Mouse (Mus musculus) telencephalon, adult 2 months (tissue): ENCODE data around the gene Ube2cbp.
A peak's percentile ranks its signal among the peaks of the same experiment; 100 is the strongest.

ENCODE experiments used
- DNase-seq: peaks from one replicate; pipeline ENCODE4 v3.0.0-alpha.2; 2011; ENCODE audit warnings: low read depth, low spot score

Gene Ube2cbp

GRCm38 (mm10) chr9:86435510-86435909 lies 29.2 kb downstream of the Ube2cbp start:
- DNase-seq: peak; percentile 23

DNA sequence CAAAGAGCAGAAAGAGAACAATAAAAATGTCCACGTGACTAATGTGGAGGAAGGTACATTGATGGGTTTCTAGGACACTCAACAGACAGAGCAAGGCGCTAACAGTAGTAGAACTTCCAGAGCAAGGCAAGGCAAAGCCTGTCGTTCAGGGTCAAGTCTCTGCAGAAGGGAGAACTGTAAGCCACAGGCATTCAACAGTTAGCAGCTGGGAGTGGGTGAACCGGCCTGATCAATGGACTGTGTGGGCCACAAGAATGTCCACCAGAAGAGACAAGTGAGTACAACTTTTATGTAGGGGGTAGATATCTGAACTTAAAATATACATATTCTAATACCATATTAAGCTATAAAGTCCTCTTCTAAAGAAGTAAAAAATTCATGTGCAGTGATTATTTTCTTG lies 41.4 kb downstream of the Ube2cbp start:
- no peak for DNase-seq

- DNase-seq: peak; percentile 72
Measured at GRCm38 (mm10) chr9:86419366-86419765, 45.4 kb downstream of the Ube2cbp start.

DNA sequence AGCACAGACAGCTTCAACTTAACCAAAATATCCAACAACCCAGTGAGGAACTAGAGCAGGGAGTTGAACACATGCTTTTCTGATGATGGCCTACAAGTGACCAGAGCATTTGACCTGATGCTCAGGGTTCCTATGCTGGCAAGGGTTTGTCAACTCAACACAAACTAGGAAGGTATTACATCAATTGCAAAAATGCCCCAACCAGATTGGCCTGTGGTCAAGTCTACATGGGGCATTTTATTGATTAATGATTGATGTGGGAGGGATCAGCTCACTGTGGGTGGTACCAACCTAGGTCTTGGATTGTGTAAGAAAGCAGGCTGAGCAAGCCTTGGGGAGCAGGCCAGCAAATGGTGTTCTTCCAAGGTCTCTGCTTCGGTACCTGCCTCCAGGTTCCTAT lies 46.8 kb downstream of the Ube2cbp start:
- no peak for DNase-seq

DNA sequence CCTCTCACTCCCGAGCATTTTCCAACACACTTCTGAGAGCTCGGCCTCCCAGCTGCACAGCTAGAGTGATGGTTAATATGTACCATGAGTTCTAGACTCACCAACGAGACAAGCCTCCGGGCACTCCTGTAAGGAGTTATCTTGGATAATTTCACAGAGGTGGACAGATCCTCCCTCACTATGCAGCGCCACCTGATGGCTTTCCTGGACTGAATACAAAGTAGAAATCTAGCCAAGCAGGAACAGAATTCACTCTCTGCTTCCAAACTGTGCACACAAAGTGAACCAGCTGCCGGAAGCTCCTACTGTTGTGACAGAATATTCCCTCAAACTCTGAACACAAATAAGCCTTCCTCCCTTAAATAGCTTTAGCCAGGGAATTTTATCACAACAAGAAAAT lies 69.0 kb downstream of the Ube2cbp start:
- no peak for DNase-seq

- DNase-seq: no peak
Measured at GRCm38 (mm10) chr9:86395012-86395411, 69.7 kb downstream of the Ube2cbp start.

- no peak for DNase-seq
Measured at GRCm38 (mm10) chr9:86393586-86394272, 71.0 kb downstream of the Ube2cbp start.

DNA sequence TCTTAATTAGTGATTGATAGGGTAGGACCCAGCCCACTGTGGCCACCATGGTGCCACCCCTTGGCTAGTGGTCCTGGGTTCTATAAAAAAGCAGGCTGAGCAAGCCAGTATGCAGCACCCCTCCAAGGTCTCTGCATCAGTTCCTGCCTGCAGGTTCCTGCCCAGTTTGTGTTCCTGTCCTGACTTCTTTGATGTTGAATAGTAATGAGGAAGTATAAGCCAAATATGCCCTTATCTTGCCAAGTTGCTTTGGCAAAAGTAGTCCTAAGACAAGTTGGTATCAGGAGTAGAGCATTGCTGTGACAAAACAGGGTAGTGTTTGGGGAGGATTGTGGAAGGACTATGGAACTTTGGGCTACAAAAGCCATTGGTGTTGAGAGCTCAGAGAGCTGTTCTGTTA lies 73.3 kb downstream of the Ube2cbp start:
- no peak for DNase-seq

DNA sequence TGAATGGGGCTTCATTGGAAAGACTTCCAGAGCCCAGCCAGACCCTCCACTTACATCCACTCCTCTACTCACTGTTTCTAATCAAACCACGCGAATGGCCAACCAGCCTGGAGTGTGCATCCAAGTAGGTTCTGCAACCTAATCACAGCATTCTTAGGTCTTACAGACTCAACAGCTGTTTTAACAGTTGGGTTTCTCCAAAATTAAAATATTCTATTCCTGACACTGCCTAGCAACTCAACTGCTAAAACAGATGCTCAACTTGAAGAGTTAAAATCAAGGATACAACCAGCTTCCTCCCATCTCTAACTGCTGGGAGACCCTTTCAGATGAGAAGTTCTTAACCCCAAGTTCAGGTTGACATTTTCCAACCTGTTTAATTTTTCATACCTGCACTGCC lies 74.0 kb downstream of the Ube2cbp start:
- DNase-seq: peak; percentile 26

DNA sequence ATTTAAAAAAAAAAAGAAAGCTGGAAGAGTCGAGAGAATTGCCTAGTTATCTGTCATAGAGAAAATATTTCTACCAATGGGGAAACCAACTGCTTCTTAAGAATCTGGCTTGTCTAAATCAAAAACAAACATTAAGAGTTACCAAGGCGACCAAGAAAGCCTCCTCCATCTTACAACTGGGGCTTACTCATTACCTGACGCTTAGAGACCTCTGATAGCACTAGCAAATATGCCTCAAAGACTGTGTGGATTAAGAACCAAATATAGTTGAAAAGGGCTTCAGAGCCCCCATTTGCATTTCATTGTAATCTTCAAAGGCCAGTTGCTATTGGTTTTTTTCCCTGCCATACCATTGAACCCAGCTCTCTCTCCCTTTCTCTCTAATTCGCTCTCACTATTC lies 76.2 kb downstream of the Ube2cbp start:
- no peak for DNase-seq

- no peak for DNase-seq
Measured at GRCm38 (mm10) chr9:86376923-86377322, 87.8 kb downstream of the Ube2cbp start.

DNA sequence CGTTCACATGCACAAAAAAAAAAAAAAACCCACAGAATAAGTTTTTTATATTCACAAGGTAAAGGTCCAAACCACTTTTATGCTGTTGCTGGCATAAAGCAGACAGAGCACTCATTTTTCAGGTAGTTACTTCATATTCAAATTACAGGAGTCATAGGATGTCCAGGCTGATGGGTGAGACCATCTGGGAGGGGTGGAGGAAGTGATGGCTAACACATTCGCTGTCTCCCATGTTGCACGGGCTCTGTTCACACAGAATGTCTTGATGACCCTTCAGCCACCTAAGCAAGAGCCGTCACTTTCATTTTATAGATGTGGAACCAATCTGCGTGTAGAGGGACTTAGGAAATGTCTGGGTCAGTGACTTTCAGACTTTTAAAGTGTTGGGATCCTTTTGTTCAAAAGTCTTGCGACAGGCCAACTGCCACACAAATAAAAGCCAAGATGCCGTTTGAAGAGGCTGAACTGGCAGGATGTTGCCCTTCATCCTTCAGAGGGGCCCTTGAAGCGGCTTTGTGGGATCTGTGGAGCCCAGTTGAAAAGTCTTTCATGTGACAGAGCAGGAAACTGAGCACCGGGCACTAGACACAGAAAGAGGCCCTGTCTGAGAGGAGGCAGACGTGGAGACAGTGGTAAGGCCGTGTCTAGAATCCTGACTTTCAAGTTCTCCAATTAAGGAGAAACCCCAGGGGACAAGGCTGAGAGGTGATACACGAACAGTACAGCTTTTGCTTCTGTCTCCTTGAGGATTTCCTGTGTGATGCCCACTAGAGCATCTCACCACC lies 91.8 kb downstream of the Ube2cbp start:
- no peak for DNase-seq

DNA sequence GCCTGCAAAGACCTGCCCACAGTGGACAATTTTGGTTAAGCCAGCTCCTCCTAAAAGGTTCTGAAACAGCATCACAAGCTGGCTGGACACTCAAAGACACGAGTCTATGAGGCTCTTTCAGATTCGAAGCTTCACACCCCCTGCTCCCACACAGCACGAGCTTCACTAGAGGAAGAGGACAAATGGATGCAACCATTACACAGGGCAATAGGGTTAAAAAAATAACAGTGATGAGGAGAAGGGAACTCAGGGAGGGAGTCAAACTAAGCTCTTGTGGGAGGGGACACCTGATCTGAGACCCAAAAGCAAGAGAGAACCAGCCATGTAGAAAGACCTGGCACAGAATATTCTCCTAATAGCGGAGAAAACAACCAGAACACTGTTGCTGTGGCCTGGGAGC lies 95.5 kb downstream of the Ube2cbp start:
- DNase-seq: no peak

GRCm38 (mm10) chr9:86360536-86360935 lies 104.2 kb downstream of the Ube2cbp start:
- DNase-seq: peak; percentile 23

DNA sequence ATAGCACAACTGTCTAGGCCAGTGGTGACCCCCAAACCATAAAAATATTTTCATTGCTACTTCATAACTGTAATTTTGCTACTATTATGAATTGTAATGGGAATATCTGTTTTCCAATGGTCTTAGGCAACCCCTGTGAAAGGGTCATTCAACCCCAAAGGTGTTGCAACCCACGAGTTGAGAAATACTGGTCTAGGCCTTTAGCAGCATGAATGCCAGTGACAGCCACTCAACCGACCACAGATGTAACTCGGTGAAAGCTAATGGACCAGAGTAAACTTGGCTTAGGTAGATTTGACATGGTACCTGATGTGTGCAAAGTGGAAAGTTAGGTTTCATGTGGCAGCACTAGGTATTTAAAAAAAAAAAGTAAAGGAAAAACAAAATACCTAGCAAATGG lies 108.9 kb downstream of the Ube2cbp start:
- DNase-seq: no peak

GRCm38 (mm10) chr9:86351491-86351890 lies 113.3 kb downstream of the Ube2cbp start:
- no peak for DNase-seq

- no peak for DNase-seq
Measured at GRCm38 (mm10) chr9:86336792-86337191, 128.0 kb downstream of the Ube2cbp start.

DNA sequence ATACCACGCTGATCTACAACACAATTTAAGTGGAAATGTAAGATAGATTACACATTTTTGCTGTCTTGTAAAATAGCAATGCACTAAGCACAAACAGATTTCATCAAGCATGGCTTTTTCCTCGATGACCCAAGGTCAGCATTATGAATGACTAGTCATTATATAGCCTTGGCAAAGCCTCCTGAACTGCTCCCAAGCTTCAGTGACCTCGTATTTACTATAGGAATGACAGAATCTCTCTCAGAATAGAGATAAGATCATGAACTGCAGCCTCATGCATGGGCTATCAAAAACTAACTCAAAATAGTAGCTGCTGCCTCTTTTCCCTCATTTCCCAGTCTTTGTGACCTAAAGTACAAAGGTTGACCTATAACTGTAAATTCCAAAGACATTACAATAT lies 128.4 kb downstream of the Ube2cbp start:
- DNase-seq: no peak

DNA sequence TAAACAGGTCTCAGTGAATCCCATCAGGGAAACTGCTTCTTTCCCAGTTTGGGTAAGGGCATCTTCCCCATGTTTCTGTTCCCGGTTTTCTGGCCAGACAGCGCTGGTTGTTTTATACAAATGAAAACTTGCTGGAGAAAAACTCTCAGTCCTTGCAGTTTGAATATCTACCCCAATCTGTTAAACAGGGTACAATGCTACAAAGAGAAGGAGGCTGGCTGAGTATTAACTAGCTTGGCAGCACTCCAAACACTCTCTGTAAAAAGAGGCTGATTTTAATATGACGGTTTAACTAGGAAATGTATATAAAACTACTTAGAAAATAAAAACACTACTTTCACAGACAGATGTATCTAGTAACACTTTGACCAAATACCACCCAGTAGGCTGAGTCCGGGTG lies 129.2 kb downstream of the Ube2cbp start:
- DNase-seq: peak; percentile 11

DNA sequence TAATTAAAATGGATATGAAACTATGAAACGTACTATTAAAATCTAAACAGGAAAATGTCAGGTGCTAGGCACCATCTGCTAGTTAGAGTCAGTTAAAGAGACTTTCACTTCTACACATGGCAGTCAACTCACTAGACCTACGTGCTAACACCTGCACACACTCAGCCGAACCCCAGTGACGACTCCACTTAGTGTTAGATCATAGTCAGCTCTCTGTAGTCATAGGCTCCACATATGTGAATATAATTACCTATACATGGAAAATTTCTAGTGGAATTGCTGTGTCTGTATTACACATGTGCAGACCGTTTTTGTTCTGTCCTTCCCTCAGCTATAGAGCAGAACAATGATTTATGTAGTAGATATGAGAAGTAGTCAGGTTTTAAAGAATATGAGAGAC lies 130.4 kb downstream of the Ube2cbp start:
- DNase-seq: no peak

- DNase-seq: no peak
Measured at GRCm38 (mm10) chr9:86330591-86330990, 134.2 kb downstream of the Ube2cbp start.

DNA sequence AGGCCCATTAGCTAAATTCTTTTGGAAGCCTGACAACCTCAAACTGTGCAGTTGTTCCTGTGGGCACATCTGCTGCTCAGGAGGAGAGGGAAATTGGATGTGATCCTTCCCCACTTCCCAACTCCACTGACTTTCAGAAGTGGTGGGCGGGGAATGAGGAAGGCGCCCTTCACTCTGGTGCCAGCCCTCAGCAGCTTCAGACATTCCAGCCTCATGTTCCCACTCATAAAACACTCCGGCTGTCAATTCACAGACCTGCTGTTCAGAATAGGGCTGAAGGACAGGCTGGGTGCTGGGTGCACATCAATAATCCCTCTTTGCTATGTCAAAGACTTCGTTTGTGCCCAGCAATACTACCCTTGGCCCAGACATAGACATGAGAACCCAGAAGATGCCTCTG lies 136.5 kb downstream of the Ube2cbp start:
- DNase-seq: no peak

DNA sequence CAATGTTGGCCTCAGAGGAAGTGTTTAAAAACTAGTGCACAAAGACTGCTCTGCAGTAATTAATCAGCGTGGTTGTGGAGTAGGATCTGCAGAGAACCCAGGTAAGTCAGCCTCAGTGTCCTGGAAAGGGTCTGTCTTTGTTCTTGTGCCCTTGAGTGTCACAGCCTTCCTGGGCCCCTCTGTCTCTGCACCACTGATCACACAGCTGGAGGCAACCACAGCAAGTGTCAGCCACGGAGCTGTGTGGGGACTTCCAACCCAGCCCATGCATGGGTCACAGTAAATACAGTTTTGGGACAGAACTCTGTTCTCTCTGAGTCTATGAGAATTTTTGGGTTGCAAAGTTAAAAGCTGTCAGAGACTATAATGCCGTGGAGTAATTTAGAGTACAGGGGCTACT lies 137.4 kb downstream of the Ube2cbp start:
- no peak for DNase-seq
